Mouse (Mus musculus) left cerebral cortex, postnatal 14 days (tissue): Measurements from ENCODE around the gene Zfand5. TPM values are rescaled to one million over a fixed set of nuclear protein-coding genes. Genes with fewer than 3 reads are reported as not detected.

Experiments
- DNase-seq, 2 experiments: peaks; one replicate each; pipeline ENCODE4 v3.0.0; 2021 to 2022; ENCODE audit warnings: low spot score in 2 of 2, mixed read lengths in 1 of 2
- intact Hi-C: fragments of 180-260 bp; cut with DNase I; formaldehyde crosslinking; loops from one replicate; pipeline ENCODE4 v1.15.1; 2025
- total RNA-seq, 2 experiments: library from RNA; stranded (reverse); gene quantifications; 2 replicates each; pipeline ENCODE4 v1.2.3; 2021

The Zfand5 gene
- total RNA-seq, 2 experiments from 2014 or later = 169 to 171 TPM

DNA sequence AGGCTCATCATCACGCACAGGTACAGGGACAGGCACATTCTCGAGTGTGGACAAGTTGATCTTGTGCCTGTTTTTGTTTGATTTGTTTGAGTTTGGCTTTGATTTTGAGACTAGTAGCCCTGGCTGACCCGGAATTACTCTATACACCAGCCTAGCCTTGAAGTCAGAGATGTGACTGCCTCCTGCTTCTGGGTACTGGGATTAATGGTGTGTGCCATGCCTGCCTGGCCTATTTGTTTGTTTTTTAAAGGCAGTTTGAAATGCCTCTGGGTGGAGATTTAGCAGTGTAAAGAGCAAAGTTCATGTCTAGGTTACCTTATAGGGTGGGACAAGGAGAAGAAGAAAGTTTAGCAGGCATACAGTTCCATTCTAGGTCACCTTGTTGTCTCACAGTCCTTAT lies 43.6 kb downstream of the Zfand5 start:
- intact Hi-C loops = no loop called here
- DNase-seq = no peak

DNA sequence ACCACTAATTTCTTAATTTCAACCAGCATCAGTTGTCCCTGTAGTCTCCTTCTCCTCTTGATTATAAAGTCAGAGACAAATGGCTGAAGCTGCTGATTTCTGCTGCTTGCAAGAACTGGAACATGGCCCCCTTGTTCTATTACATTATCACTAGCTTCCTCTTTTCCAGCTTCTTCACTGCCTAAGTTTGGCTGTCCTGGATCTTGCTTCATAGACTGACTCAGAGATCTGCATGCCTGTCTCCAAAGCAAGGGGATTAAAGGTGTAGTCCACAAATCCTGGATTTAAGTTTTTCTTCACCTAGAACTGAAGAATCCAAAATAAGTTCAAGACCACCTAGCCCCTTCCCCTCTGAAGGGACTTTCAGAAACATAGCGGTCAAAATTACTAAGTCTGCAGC lies 47.5 kb downstream of the Zfand5 start:
- no peak for DNase-seq
- intact Hi-C loops = no loop called here

DNA sequence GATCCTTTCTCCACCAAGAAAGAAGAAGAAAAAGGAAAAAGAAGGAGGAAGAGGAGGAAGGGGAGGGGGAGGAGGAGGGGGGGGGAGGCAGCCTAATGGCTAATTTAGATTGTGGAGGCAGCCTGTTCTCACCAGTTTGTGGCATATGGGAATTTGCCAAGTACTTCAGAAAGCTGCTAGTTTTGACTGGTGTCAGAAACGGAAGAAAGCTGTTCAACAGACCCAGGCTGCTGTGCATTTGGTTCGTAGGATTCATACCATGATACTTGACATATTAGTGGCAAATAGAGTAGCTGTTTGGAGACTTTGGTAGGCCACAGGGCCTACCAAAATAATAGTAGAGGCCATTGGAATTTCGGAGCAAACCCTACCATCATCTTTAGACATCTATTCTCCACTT lies 53.3 kb downstream of the Zfand5 start:
- intact Hi-C loops = no loop called here

DNA sequence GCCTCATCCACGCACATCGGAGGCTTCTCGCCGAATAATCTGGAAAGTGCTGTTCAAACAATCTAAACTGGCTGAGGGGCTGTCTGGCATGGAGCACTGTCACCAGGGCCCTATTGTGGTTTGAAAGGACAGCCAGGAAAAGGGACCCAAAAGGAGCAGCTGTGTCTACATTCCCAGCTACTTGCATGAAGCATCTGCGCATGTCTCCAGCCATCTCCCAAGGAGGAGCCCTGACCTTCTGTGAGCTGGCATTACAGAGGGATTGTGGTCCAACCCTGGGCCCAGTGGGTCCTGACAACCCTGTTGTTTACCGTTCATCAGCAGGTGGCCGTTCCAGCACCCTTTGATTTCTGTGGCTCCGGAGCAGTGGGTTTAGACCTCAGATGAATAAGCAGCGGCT lies 56.9 kb downstream of the Zfand5 start:
- intact Hi-C loops = no loop called here
- no peak for DNase-seq

More for the DNA sequence above, 53.3 kb downstream of the Zfand5 start:
- DNase-seq = no peak

DNA sequence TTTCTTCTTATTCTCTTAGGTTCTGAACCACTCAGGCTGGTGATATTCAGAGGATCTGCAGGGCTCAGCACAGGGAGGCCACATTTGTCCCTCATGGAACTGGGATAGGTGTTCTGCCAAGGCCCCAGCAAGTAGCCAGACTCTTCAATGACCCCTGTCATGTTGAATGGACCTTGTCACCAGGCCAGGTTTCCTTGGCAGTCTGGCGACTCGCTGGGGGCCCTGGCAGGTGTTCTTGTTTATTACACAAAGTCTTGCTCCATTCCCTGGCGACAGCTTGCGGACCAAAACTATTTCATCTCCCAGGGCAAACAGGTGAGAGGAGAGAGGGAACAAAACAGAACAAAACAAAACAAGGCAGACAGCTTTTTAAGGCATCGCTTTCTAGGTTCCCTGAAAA lies 57.7 kb downstream of the Zfand5 start:
- peak; percentile 43 to 49 for DNase-seq
- intact Hi-C loops = no loop called here

DNA sequence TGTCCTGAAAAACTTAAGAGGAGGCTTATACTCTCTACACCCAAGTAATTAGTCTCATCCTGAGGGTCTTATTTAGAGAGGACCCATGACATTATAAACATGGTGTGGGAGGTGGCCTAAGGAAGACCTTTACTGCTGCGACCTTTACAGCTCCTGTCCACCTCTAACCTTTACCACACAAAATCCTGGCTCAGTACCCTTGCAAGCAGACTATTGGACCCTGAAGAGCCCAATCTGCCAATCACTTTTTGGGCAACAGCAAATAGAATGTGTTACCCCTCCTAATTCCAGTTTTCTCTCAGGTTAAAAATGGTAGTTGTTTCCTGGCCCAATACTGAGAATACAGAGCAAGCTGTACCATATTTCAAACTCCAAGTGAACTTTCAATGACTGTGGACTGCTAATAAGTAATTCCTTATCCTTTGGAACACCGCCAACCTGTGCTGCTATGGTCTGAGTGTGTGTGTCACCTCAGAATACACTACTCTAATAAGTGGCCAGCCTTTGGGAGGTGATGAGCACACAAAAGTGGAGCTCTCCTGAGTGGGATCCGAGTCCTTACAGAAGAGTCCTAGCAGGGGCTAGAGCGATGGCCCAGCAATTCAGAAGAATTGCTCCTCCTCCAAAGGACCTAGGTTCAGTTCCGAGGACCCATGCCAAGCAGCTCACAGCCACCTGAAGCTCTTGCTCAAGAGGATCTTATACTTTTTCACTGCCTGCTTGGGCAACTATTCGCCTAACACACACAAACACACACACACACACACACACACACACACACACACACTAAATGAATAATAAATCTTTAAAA lies 58.4 kb downstream of the Zfand5 start:
- DNase-seq = no peak
- intact Hi-C loops = no loop called here

DNA sequence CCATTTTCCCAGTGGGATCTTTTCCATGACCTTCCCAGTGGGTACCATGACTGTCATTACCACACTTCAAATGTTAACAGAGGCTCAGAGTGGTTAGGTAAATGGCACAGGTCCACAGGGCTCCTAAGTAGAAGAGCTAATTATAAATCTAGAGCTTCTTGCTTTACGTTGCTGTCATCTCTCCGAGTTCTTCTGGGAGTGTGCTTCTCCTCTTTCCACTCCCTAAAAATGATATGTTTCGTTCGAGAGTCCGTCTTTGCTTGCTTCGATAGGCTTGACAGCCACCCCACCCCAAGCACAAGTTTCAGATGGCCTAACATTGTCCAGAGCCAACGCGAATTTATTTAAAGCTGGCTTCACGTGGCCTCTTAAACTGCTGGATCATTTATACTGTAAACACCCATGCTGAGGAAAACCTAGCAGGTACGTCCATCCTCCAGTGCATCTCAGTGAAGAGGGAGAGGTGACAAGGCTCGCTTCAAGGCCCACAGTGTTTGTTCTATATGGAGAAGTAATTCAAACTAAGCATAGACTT lies 59.6 kb downstream of the Zfand5 start:
- DNase-seq = no peak
- intact Hi-C loops = no loop called here

Other genes with a start within 250 kb of the Zfand5 start
- 100 to 1,000 TPM; 246 to 253 TPM for gene Gda, start 201.2 kb downstream of the Zfand5 start, total RNA-seq